Mouse (Mus musculus): ENCODE measurements around the gene Eipr1.

GRCm38 (mm10) chr12:28800423-28800822, 48.8 kb downstream of the Eipr1 start:
- TF ChIP-seq POLR2A (IDR thresholded peaks at IDR 0.05; ENCODE audit: low read depth, low read length) (no peak), CTCF (conservative IDR thresholded peaks at IDR 0.05; ENCODE audit: insufficient read depth, insufficient read length, low read depth, low read length) (no peak)
